Mouse (Mus musculus): ENCODE results near the gene Kcnj10. TPM values are rescaled to one million over a fixed set of nuclear protein-coding genes. Genes with fewer than 3 reads are reported as not detected.

Kcnj10 gene
- polyA plus RNA-seq, 2 experiments: 0.03 to 0.18 TPM

- H3K27me3 ChIP-seq (ENCODE audit: control insufficient read depth, insufficient read depth, low read length): peaks cover 36% of the 10 kb centered on the region
- ATAC-seq (ENCODE audit: low FRiP score, low read depth): no peak
- DNase-seq (ENCODE audit: low spot score): no peak
Observed at GRCm38 (mm10) chr1:172342729-172343128, 1.7 kb downstream of the Kcnj10 start.

GRCm38 (mm10) chr1:172343914-172344313 lies 2.9 kb downstream of the Kcnj10 start:
- Histone ChIP-seq H3K27me3 (ENCODE audit: control insufficient read depth, insufficient read depth, low read length) (peaks cover 36% of the 10 kb centered on the region), H3K4me2 (replicated peaks; ENCODE audit: low read depth, low read length, severe bottlenecking) (no peak overlapping the region), H3K27ac (replicated peaks; ENCODE audit: low read depth, low read length) (no peak overlapping the region), H3K4me1 (ENCODE audit: control insufficient read depth, insufficient read depth, low read length) (no peaks in the 10 kb centered on the region), H3K9me3 (ENCODE audit: control insufficient read depth, low read length) (no peaks in the 10 kb centered on the region), H3K4me3 (replicated peaks; ENCODE audit: low read length) (no peak overlapping the region), H3K9ac (ENCODE audit: low read depth, low read length, severe bottlenecking) (no peak overlapping the region), H3K36me3 (ENCODE audit: control insufficient read depth, insufficient read depth, low read length) (no peaks in the 10 kb centered on the region)
- ATAC-seq (ENCODE audit: low FRiP score, low read depth): no peak
- WGBS: 51% methylated on average over 3 of the region's 3 CpGs
- TF ChIP-seq POLR2A (IDR thresholded peaks at IDR 0.05; ENCODE audit: borderline replicate concordance, extremely low read depth, insufficient read depth, insufficient read length): no peak
- DNase-seq (ENCODE audit: low spot score): no peak

More at GRCm38 (mm10) chr1:172342729-172343128, 1.7 kb downstream of the Kcnj10 start:
- H3K9ac ChIP-seq (ENCODE audit: low read depth, low read length, severe bottlenecking): no peak overlapping the region
- H3K36me3 ChIP-seq (ENCODE audit: control insufficient read depth, insufficient read depth, low read length): no peaks in the 10 kb centered on the region
- H3K4me3 ChIP-seq (replicated peaks; ENCODE audit: low read length): no peak overlapping the region
- no peak overlapping the region for H3K27ac ChIP-seq (replicated peaks; ENCODE audit: low read depth, low read length)
- no peak for TF ChIP-seq POLR2A (IDR thresholded peaks at IDR 0.05; ENCODE audit: borderline replicate concordance, extremely low read depth, insufficient read depth, insufficient read length)
- 95% methylated on average over 2 of the region's 3 CpGs for whole genome bisulfite sequencing
- no peak overlapping the region for H3K4me2 ChIP-seq (replicated peaks; ENCODE audit: low read depth, low read length, severe bottlenecking)
- no peaks in the 10 kb centered on the region for H3K9me3 ChIP-seq (ENCODE audit: control insufficient read depth, low read length)
- H3K4me1 ChIP-seq (ENCODE audit: control insufficient read depth, insufficient read depth, low read length): no peaks in the 10 kb centered on the region

DNA sequence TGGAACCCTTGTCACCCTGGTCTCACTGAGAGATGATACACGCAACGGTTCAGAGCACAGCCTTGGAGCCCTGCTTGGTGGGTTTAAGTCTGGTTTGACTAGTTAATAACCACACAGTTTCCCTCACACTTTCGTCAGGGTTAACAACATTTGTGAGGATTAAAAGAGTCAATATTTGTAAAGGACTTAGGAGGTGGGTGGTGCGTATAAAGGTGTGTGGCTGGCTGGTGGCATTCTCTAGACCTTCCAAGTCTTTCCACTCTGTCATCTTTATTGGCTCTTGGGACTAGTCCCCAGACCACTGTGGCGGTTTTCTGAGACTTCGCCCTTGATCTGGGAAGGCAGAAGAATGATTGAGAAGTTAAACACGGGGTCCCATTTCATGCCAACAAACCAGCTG lies 3.8 kb downstream of the Kcnj10 start:
- Histone ChIP-seq H3K4me2 (replicated peaks; ENCODE audit: low read depth, low read length, severe bottlenecking) (no peak overlapping the region), H3K36me3 (ENCODE audit: control insufficient read depth, insufficient read depth, low read length) (no peaks in the 10 kb centered on the region), H3K4me1 (ENCODE audit: control insufficient read depth, insufficient read depth, low read length) (no peaks in the 10 kb centered on the region), H3K27ac (replicated peaks; ENCODE audit: low read depth, low read length) (no peak overlapping the region), H3K27me3 (ENCODE audit: control insufficient read depth, insufficient read depth, low read length) (peaks cover 29% of the 10 kb centered on the region), H3K9me3 (ENCODE audit: control insufficient read depth, low read length) (no peaks in the 10 kb centered on the region), H3K9ac (ENCODE audit: low read depth, low read length, severe bottlenecking) (no peak overlapping the region), H3K4me3 (replicated peaks; ENCODE audit: low read length) (no peak overlapping the region)
- ATAC-seq (ENCODE audit: low FRiP score, low read depth): no peak
- 81% methylated on average over 7 of the region's 7 CpGs for WGBS
- DNase-seq (ENCODE audit: low spot score): no peak
- no peak for TF ChIP-seq POLR2A (IDR thresholded peaks at IDR 0.05; ENCODE audit: borderline replicate concordance, extremely low read depth, insufficient read depth, insufficient read length)

DNA sequence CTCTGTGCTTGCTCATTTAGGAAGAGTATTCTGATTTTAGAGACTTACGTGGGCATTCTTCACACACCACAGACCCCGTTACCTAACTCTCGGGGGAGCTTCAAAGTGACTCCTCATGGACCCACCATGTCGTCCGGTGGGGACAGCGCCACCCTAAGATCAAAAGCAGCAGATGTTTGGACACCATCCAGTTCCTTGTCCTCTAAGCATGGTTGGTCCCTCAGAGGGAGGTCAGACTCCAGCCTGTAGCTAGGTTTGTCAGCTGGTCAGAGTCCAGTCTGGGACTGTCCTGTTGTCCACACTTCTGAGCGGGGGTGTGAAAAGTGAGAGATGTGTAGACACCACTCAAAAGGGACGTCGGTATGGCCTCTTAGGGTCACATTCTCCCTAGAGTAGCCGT lies 5.7 kb downstream of the Kcnj10 start:
- Histone ChIP-seq H3K27ac (replicated peaks; ENCODE audit: low read depth, low read length) (no peak overlapping the region), H3K4me3 (replicated peaks; ENCODE audit: low read length) (no peak overlapping the region), H3K4me2 (replicated peaks; ENCODE audit: low read depth, low read length, severe bottlenecking) (no peak overlapping the region), H3K9ac (ENCODE audit: low read depth, low read length, severe bottlenecking) (no peak overlapping the region), H3K9me3 (ENCODE audit: control insufficient read depth, low read length) (no peaks in the 10 kb centered on the region), H3K4me1 (ENCODE audit: control insufficient read depth, insufficient read depth, low read length) (no peaks in the 10 kb centered on the region), H3K27me3 (ENCODE audit: control insufficient read depth, insufficient read depth, low read length) (peaks cover 13% of the 10 kb centered on the region), H3K36me3 (ENCODE audit: control insufficient read depth, insufficient read depth, low read length) (no peaks in the 10 kb centered on the region)
- ATAC-seq (ENCODE audit: low FRiP score, low read depth): no peak
- DNase-seq (ENCODE audit: low spot score): no peak
- 81% methylated on average over 10 of the region's 10 CpGs for WGBS
- TF ChIP-seq POLR2A (IDR thresholded peaks at IDR 0.05; ENCODE audit: borderline replicate concordance, extremely low read depth, insufficient read depth, insufficient read length): no peak

DNA sequence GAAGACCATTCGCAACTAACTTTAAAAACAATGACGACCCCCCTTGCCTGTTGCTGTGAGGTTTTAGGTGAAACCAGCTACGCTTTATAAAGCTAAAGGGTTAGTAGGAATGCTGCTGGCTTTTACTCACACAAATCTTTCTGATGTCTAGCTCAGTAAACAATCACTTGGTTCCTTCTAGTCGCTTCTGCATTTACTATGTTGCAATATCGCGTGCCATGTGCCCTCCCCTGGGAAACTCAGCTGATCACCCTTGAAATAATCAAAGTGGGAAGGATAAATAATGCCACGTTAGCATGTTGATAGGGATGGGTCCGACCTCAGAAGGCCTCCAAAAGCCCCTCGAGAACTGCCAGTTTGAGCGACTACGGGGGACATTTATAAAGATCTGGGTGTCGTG lies 6.4 kb downstream of the Kcnj10 start:
- Histone ChIP-seq H3K4me1 (ENCODE audit: control insufficient read depth, insufficient read depth, low read length) (no peaks in the 10 kb centered on the region), H3K27me3 (ENCODE audit: control insufficient read depth, insufficient read depth, low read length) (peaks cover 6% of the 10 kb centered on the region; the same call in 1 of the 2 replicates), H3K9me3 (ENCODE audit: control insufficient read depth, low read length) (no peaks in the 10 kb centered on the region), H3K36me3 (ENCODE audit: control insufficient read depth, insufficient read depth, low read length) (no peaks in the 10 kb centered on the region), H3K4me3 (replicated peaks; ENCODE audit: low read length) (no peak overlapping the region), H3K9ac (ENCODE audit: low read depth, low read length, severe bottlenecking) (no peak overlapping the region), H3K4me2 (replicated peaks; ENCODE audit: low read depth, low read length, severe bottlenecking) (no peak overlapping the region), H3K27ac (replicated peaks; ENCODE audit: low read depth, low read length) (no peak overlapping the region)
- no peak for TF ChIP-seq POLR2A (IDR thresholded peaks at IDR 0.05; ENCODE audit: borderline replicate concordance, extremely low read depth, insufficient read depth, insufficient read length)
- ATAC-seq (ENCODE audit: low FRiP score, low read depth) (no peak), DNase-seq (ENCODE audit: low spot score) (no peak)
- 84% methylated on average over 12 of the region's 12 CpGs for WGBS

GRCm38 (mm10) chr1:172349504-172349903 lies 8.5 kb downstream of the Kcnj10 start:
- ATAC-seq (ENCODE audit: low FRiP score, low read depth) (no peak), DNase-seq (ENCODE audit: low spot score) (no peak)
- Histone ChIP-seq H3K4me1 (ENCODE audit: control insufficient read depth, insufficient read depth, low read length) (no peaks in the 10 kb centered on the region), H3K36me3 (ENCODE audit: control insufficient read depth, insufficient read depth, low read length) (no peaks in the 10 kb centered on the region), H3K9ac (ENCODE audit: low read depth, low read length, severe bottlenecking) (no peak overlapping the region), H3K9me3 (ENCODE audit: control insufficient read depth, low read length) (no peaks in the 10 kb centered on the region), H3K4me2 (replicated peaks; ENCODE audit: low read depth, low read length, severe bottlenecking) (no peak overlapping the region), H3K4me3 (replicated peaks; ENCODE audit: low read length) (no peak overlapping the region), H3K27me3 (ENCODE audit: control insufficient read depth, insufficient read depth, low read length) (no peaks in the 10 kb centered on the region; the same call in 1 of the 2 replicates), H3K27ac (replicated peaks; ENCODE audit: low read depth, low read length) (no peak overlapping the region)
- WGBS: 69% methylated on average over 5 of the region's 5 CpGs
- TF ChIP-seq POLR2A (IDR thresholded peaks at IDR 0.05; ENCODE audit: borderline replicate concordance, extremely low read depth, insufficient read depth, insufficient read length): no peak
